Mouse (Mus musculus): ENCODE data around the gene Tnxb. TPM values are rescaled to one million over a fixed set of nuclear protein-coding genes. Genes with fewer than 3 reads are reported as not detected.

Tnxb gene
- total and polyA plus RNA-seq, 3 experiments: under 0.01 to 0.08 TPM; not detected in 1

- TF ChIP-seq GATA2 (IDR thresholded peaks at IDR 0.05; ENCODE audit: borderline replicate concordance, low read depth, low read length) (no peak), TAL1 (conservative IDR thresholded peaks at IDR 0.05; ENCODE audit: low read depth, low read length) (no peak), POLR2AphosphoS5 (IDR thresholded peaks at IDR 0.05; ENCODE audit: insufficient replicate concordance, low read depth, low read length) (no peak), CTCF (IDR thresholded peaks at IDR 0.05; ENCODE audit: low read depth, low read length) (no peak), GATA1 (IDR thresholded peaks at IDR 0.05; ENCODE audit: borderline replicate concordance, low read length) (no peak)
- H3K36me3 ChIP-seq (replicated peaks): peaks cover 41% of the 10 kb centered on the region
- no peaks in the 10 kb centered on the region for H3K9me3 ChIP-seq (replicated peaks)
- H3K27me3 ChIP-seq (ENCODE audit: insufficient read depth, low read length): peaks cover 17% of the 10 kb centered on the region
- peak overlapping the region; percentile 68; the same call in 1 of the 2 replicates for H3K4me3 ChIP-seq (ENCODE audit: low read depth, low read length)
- peaks cover 38% of the 10 kb centered on the region for H3K4me1 ChIP-seq (ENCODE audit: insufficient read depth, low read depth, low read length)
- DNase-seq (ENCODE audit: low spot score) (no peak), ATAC-seq (ENCODE audit: extremely low read depth, insufficient number of reproducible peaks, low FRiP score, poor library complexity, severe bottlenecking) (no peak)
Observed at GRCm38 (mm10) chr17:34645831-34646511, 24.4 kb upstream of the Tnxb start.

GRCm38 (mm10) chr17:34646906-34647787, 23.2 kb upstream of the Tnxb start, which contains the start of gene Atf6b:
Atf6b (plus strand) TSS chr17:34647146.
- ATAC-seq (ENCODE audit: extremely low read depth, insufficient number of reproducible peaks, low FRiP score, poor library complexity, severe bottlenecking) (peak; percentile 94), DNase-seq (ENCODE audit: low spot score) (peak; percentile 99)
- H3K4me1 ChIP-seq (ENCODE audit: insufficient read depth, low read depth, low read length): peaks cover 44% of the 10 kb centered on the region
- peak within 1 kb of the TSS; percentile 99 for H3K4me3 ChIP-seq (ENCODE audit: low read depth, low read length)
- peaks cover 52% of the 10 kb centered on the region for H3K36me3 ChIP-seq (replicated peaks)
- H3K9me3 ChIP-seq (replicated peaks): no peaks in the 10 kb centered on the region
- no peak for TF ChIP-seq POLR2AphosphoS5 (IDR thresholded peaks at IDR 0.05; ENCODE audit: insufficient replicate concordance, low read depth, low read length)
- TF ChIP-seq CTCF (IDR thresholded peaks at IDR 0.05; ENCODE audit: low read depth, low read length): no peak
- TF ChIP-seq TAL1 (conservative IDR thresholded peaks at IDR 0.05; ENCODE audit: low read depth, low read length): no peak
- no peak for TF ChIP-seq GATA2 (IDR thresholded peaks at IDR 0.05; ENCODE audit: borderline replicate concordance, low read depth, low read length)
- TF ChIP-seq GATA1 (IDR thresholded peaks at IDR 0.05; ENCODE audit: borderline replicate concordance, low read length): no peak
- peaks cover 9% of the 10 kb centered on the region; the same call in 1 of the 2 replicates for H3K27me3 ChIP-seq (ENCODE audit: insufficient read depth, low read length)

- Histone ChIP-seq H3K4me1 (ENCODE audit: insufficient read depth, low read depth, low read length) (peaks cover 44% of the 10 kb centered on the region), H3K27me3 (ENCODE audit: insufficient read depth, low read length) (0 out of 2 replicates have a peak, but pooled peaks cover 3% of the 10 kb centered on the region), H3K36me3 (replicated peaks) (peaks cover 64% of the 10 kb centered on the region), H3K9me3 (replicated peaks) (no peaks in the 10 kb centered on the region), H3K4me3 (ENCODE audit: low read depth, low read length) (peak overlapping the region; percentile 99; the same call in 1 of the 2 replicates)
- ATAC-seq (ENCODE audit: extremely low read depth, insufficient number of reproducible peaks, low FRiP score, poor library complexity, severe bottlenecking) (no peak), DNase-seq (ENCODE audit: low spot score) (no peak)
- TF ChIP-seq TAL1 (conservative IDR thresholded peaks at IDR 0.05; ENCODE audit: low read depth, low read length) (no peak), GATA1 (IDR thresholded peaks at IDR 0.05; ENCODE audit: borderline replicate concordance, low read length) (no peak), GATA2 (IDR thresholded peaks at IDR 0.05; ENCODE audit: borderline replicate concordance, low read depth, low read length) (no peak), CTCF (IDR thresholded peaks at IDR 0.05; ENCODE audit: low read depth, low read length) (no peak), POLR2AphosphoS5 (IDR thresholded peaks at IDR 0.05; ENCODE audit: insufficient replicate concordance, low read depth, low read length) (no peak)
Observed at GRCm38 (mm10) chr17:34648141-34648890, 22.0 kb upstream of the Tnxb start.

- TF ChIP-seq TAL1 (conservative IDR thresholded peaks at IDR 0.05; ENCODE audit: low read depth, low read length): no peak
- no peak for TF ChIP-seq CTCF (IDR thresholded peaks at IDR 0.05; ENCODE audit: low read depth, low read length)
- no peak for TF ChIP-seq GATA2 (IDR thresholded peaks at IDR 0.05; ENCODE audit: borderline replicate concordance, low read depth, low read length)
- TF ChIP-seq GATA1 (IDR thresholded peaks at IDR 0.05; ENCODE audit: borderline replicate concordance, low read length): no peak
- no peak for TF ChIP-seq POLR2AphosphoS5 (IDR thresholded peaks at IDR 0.05; ENCODE audit: insufficient replicate concordance, low read depth, low read length)
- Histone ChIP-seq H3K9me3 (replicated peaks) (no peaks in the 10 kb centered on the region), H3K27me3 (ENCODE audit: insufficient read depth, low read length) (no peaks in the 10 kb centered on the region), H3K4me1 (ENCODE audit: insufficient read depth, low read depth, low read length) (peaks cover 44% of the 10 kb centered on the region), H3K4me3 (ENCODE audit: low read depth, low read length) (no peak overlapping the region), H3K36me3 (replicated peaks) (peaks cover 74% of the 10 kb centered on the region)
- ATAC-seq (ENCODE audit: extremely low read depth, insufficient number of reproducible peaks, low FRiP score, poor library complexity, severe bottlenecking) (no peak), DNase-seq (ENCODE audit: low spot score) (no peak)
Observed at GRCm38 (mm10) chr17:34649106-34649864, 21.1 kb upstream of the Tnxb start.

- H3K9me3 ChIP-seq (replicated peaks): no peaks in the 10 kb centered on the region
- DNase-seq (ENCODE audit: low spot score) (no peak), ATAC-seq (ENCODE audit: extremely low read depth, insufficient number of reproducible peaks, low FRiP score, poor library complexity, severe bottlenecking) (no peak)
- H3K4me1 ChIP-seq (ENCODE audit: insufficient read depth, low read depth, low read length): peaks cover 45% of the 10 kb centered on the region
- H3K36me3 ChIP-seq (replicated peaks): peaks cover 84% of the 10 kb centered on the region
- no peak for TF ChIP-seq POLR2AphosphoS5 (IDR thresholded peaks at IDR 0.05; ENCODE audit: insufficient replicate concordance, low read depth, low read length)
- TF ChIP-seq GATA1 (IDR thresholded peaks at IDR 0.05; ENCODE audit: borderline replicate concordance, low read length): no peak
- TF ChIP-seq TAL1 (conservative IDR thresholded peaks at IDR 0.05; ENCODE audit: low read depth, low read length): no peak
- TF ChIP-seq GATA2 (IDR thresholded peaks at IDR 0.05; ENCODE audit: borderline replicate concordance, low read depth, low read length): no peak
- no peak for TF ChIP-seq CTCF (IDR thresholded peaks at IDR 0.05; ENCODE audit: low read depth, low read length)
- H3K4me3 ChIP-seq (ENCODE audit: low read depth, low read length): no peak overlapping the region
- no peaks in the 10 kb centered on the region for H3K27me3 ChIP-seq (ENCODE audit: insufficient read depth, low read length)
Observed at GRCm38 (mm10) chr17:34650781-34651180, 19.6 kb upstream of the Tnxb start.

Data from G1E (cell line).